Mouse (Mus musculus) layer of hippocampus, postnatal 10 days (tissue): Measurements from ENCODE around the gene Sorbs1. TPM values are rescaled to one million over a fixed set of nuclear protein-coding genes. Genes with fewer than 3 reads are reported as not detected.

ENCODE experiments used
- DNase-seq, 2 experiments: peaks; one replicate each; pipeline ENCODE4 v3.0.0; 2021; ENCODE audit warnings: low spot score in 2 of 2
- total RNA-seq, 2 experiments: library from RNA; stranded (reverse); gene quantifications; 2 replicates each; pipeline ENCODE4 v1.2.3; 2021

Gene Sorbs1
- total RNA-seq, 2 experiments from 2014 or later: 147 to 148 TPM

- no peak for DNase-seq
Observed at GRCm38 (mm10) chr19:40379081-40379480, 134.5 kb downstream of the Sorbs1 start.

GRCm38 (mm10) chr19:40377632-40378031, 135.9 kb downstream of the Sorbs1 start:
- no peak for DNase-seq

GRCm38 (mm10) chr19:40376566-40377281, 136.9 kb downstream of the Sorbs1 start:
- DNase-seq: no peak

DNA sequence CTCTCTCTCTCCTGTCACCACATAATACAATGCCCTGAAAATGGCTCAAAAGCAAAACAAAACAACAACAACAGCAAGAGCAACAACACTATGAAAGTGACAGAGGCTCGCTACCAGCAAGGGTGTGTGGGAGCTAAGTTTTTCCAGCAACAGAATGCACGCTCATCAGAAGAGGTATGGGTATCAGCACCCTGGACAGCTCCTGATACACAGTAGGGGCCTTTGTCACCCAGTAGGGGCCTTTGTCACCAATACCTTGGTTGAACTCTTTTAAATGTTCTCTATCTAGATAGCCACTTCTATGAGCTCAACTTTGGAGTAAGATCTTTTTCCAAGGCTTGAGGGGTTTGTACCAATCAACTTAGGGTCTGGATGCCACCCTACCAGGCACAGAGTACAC, 138.9 kb downstream of the Sorbs1 start:
- DNase-seq: no peak

- no peak for DNase-seq
Observed at GRCm38 (mm10) chr19:40372679-40373078, 140.9 kb downstream of the Sorbs1 start.

- no peak for DNase-seq
Observed at GRCm38 (mm10) chr19:40371866-40372265, 141.7 kb downstream of the Sorbs1 start.

- no peak for DNase-seq
Observed at GRCm38 (mm10) chr19:40369852-40370811, 143.4 kb downstream of the Sorbs1 start.

GRCm38 (mm10) chr19:40368517-40368916, 145.1 kb downstream of the Sorbs1 start:
- DNase-seq: no peak

GRCm38 (mm10) chr19:40366163-40366941, 147.2 kb downstream of the Sorbs1 start:
- peak in 1 of 2 experiments; percentile 54 for DNase-seq

GRCm38 (mm10) chr19:40365137-40365536, 148.4 kb downstream of the Sorbs1 start:
- peak; percentile 66 to 72 for DNase-seq

DNA sequence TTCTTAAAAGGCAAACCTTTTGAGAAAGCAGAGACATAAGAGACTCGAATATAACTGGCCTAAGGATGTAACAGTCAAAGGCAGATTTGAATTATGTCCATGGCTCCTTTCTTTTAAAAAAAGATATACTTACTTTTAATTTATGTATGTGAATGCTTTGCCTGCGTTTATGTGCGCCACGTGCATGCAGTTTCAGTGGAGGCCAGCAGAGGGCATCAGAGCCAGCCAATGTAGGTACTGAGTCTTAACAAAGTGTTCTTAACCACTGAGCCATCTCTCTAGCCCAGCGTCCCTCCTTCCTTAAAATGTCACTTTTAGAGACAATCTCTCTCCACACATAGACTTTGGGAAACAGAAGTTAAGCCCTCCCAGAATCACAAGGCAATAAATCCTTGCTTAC, 150.1 kb downstream of the Sorbs1 start:
- DNase-seq: peak in 1 of 2 experiments; percentile 39

- peak in 1 of 2 experiments; percentile 49 for DNase-seq
Observed at GRCm38 (mm10) chr19:40362203-40362865, 151.2 kb downstream of the Sorbs1 start.

DNA sequence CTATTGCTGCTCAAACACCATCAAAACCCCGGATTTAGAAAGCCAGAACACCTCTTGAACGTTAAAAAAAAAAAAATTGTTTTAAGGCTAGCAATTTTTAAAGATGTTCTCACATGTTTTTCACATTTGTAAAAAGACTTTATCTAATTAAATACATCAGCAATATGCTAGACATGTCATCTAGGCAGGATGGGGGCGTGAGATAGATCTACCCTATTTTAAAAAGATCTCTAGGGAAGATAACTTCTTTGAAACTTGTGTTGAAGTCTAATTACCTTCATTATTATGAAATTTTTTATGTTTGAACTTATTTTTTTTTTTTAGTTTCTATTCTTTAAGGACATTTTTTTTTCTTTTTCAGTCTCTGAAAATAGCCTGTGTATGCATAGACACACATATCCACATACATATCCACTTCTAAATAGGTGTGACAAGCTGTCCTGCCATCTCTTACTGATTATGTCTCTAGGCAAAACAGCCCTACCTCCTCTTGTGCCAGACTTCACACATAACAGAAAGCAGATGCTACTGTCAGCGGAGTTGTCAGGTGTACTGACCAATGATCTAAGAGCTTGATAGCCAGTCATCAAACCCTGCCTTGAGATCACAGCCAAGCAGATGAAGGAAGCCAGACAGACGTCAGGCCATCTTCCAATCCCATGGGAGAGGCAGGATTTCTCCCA, 153.7 kb downstream of the Sorbs1 start:
- DNase-seq: no peak

DNA sequence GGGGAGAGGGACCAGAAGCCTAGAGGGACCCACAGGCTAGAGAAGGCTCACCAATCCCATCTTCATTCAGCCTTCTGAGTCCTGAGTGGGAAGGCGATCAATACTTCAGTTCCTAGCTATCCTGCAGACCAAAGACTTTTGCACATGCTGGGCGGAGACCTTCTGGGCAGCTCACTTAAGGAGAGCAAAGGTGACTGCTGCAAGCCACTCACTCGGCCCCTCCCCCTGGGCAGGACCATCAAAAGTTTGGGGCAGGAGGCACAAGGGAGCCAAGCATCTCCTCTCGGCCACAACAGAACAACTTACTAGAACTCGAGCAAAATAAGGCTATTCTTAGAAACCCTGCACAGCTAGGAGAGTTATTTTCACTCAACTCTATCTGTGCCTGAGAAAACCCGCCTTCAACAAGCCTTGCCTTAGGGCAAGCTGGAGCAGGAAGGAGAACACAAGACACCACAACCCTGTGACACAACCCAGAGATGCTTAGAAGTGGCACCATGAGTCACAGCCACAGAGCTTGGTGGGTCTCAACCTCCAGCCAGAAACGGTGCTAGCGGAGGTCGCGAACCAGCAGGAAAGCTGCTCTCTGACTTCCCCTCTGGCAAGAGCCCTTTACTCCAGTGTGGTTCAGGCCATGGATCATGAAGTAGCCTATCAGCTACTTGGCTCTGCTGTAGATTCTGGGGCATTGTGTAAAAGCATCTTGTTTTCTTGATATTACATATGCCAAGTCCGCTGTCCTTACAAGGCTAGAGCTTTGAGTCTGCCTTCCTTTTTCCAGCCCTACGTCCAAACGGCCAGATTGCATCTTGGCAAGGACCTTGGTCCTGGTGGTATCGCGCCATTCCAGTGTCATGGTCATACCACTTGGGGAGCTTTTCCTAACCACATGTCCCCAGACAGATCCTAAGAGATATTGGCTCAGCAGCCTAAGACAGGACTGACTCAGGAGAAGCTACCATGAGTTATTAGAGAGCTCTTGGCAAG, 156.8 kb downstream of the Sorbs1 start:
- no peak for DNase-seq

DNA sequence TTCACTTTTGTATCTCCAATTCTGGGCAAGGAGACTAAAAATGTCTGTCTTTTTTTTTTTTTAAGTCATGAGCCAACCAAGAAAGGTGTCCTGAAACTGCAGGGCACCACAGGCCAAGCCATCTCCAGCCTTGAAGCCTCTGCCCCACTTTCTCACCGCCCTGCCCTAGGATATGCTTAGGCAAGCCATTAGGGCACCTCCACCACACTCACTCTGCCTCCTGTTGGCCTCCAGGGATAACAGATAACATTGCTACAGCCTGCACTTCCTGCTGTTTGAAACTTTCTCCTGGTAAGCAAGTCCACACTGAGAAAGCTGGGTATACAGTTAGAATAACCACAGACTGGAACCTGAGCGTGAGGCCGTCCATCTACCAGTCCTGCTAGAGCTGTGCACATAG, 158.5 kb downstream of the Sorbs1 start:
- DNase-seq: no peak

GRCm38 (mm10) chr19:40352006-40352405, 161.6 kb downstream of the Sorbs1 start:
- no peak for DNase-seq

DNA sequence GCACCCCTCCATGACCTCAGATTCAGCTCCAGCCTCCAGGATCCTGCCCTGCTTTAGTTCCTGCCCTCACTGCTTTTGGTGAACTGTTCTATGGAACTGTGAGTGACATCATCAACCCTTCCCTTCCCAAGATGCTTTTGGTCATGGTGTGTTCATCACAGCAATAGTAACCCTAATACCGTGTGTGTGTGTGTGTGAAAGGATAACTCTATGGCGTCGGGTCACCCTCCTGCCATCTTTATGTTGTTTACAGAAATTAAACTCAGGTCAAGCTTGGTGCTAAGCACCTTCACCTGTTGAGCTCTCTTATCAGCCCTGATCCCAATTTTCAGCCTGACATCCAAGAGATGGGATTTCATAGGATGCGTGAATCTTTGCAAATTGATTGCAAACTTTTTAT, 162.7 kb downstream of the Sorbs1 start:
- no peak for DNase-seq

DNA sequence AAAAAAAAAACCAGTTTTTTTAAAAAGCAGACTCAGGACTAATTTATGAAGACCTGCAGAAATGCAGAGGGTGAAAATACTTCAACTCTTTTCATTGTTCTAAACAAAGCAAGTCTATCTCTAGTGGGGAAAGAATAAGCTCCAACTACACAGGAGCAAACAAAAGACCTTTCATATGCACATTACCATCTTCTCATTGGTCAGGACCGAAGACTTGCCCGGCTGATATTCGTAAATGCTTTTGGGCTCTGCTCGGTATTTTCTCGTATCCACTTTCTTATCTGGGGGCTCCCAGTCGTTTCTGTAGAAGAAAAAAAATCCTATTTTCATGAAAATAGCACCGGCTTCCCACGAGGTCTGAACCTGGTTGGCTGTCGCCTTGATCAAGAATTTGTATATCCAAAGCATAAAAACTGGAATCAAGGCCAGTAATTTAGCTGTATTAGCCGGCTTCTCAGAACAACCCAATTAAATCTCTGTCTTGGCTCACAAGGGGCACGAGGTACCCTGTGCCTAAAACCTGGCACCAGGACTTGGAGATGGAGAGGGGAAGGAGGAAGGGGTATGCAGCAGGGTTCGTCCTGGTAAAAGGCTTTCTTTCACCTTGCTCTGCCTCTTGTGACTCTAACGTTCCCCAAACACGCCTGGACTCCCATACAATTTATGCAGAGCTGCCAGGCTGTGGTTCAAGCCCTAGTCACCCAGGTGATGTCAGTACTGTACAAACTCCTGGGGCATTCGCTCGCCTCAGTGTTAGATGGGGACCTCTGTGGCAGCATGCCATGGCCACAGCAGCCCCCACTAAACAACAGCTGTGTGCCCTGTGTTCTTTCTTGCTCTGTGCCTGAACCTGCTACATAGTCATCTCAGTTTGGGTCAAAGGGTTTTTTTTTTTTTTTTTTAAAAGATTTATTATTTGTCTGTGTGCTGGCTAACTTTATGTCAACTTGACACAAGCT, 163.6 kb downstream of the Sorbs1 start:
- no peak for DNase-seq
